Mouse (Mus musculus) MEL (cell line): ENCODE results near the gene Rnf157. TPM values are rescaled to one million over a fixed set of nuclear protein-coding genes. Genes with fewer than 3 reads are reported as not detected.
"Not testable (repeated sequence)": the region's sequence is repeated elsewhere in the genome, so short reads cannot be mapped to it uniquely, and the experiment has no call there.

ENCODE experiments used
- DNase-seq: peaks from one replicate; pipeline ENCODE4 v3.0.0; 2011; ENCODE audit warnings: low read depth, low spot score
- H3K27ac ChIP-seq: 2 replicates; pipeline ENCODE4 v1.5.1; 2012; ENCODE audit warnings: low read depth, mild to moderate bottlenecking, control low read depth, low read length, moderate library complexity; ENCODE audit not compliant: control insufficient read depth
- H3K27me3 ChIP-seq, 2 experiments: fragments of 150-350 bp in 1 of 2; sonication (generic) in 1 of 2; 2 replicates each; pipeline ENCODE4 v1.6.1; 2012; ENCODE audit warnings: low read length in 2 of 2, mild to moderate bottlenecking in 2 of 2, improper control_type of control experiment in 1 of 2, moderate library complexity in 1 of 2; ENCODE audit not compliant: insufficient read depth in 2 of 2, control insufficient read depth in 1 of 2
- H3K36me3 ChIP-seq, 2 experiments: 2 replicates each; pipeline ENCODE4 v1.6.1; 2012 to 2014; ENCODE audit warnings: low read length in 2 of 2, improper control_type of control experiment in 1 of 2, inconsistent platforms in 1 of 2, mild to moderate bottlenecking in 1 of 2; ENCODE audit not compliant: insufficient read depth in 2 of 2, control insufficient read depth in 1 of 2
- H3K4me1 ChIP-seq, 2 experiments: fragments of 150-350 bp in 1 of 2; sonication (generic) in 1 of 2; 2 replicates each; pipeline ENCODE4 v1.6.1; 2012; ENCODE audit warnings: low read length in 2 of 2, improper control_type of control experiment in 1 of 2, mild to moderate bottlenecking in 1 of 2; ENCODE audit not compliant: insufficient read depth in 2 of 2, control insufficient read depth in 1 of 2
- H3K4me3 ChIP-seq, 2 experiments: fragments of 150-350 bp in 1 of 2; sonication (generic) in 1 of 2; 2 replicates each; pipeline ENCODE4 v1.5.1; 2012; ENCODE audit warnings: low read depth in 2 of 2, low read length in 2 of 2, mild to moderate bottlenecking in 2 of 2, moderate library complexity in 2 of 2, control low read depth in 1 of 2, improper control_type of control experiment in 1 of 2; ENCODE audit not compliant: control insufficient read depth in 1 of 2, insufficient read depth in 1 of 2
- H3K79me2 ChIP-seq: 2 replicates; pipeline ENCODE4 v1.6.1; 2012; ENCODE audit warnings: mild to moderate bottlenecking, low read length, moderate library complexity; ENCODE audit not compliant: control insufficient read depth, poor library complexity, insufficient read depth
- H3K9ac ChIP-seq: 2 replicates; pipeline ENCODE4 v1.6.1; 2012; ENCODE audit warnings: low read depth, mild to moderate bottlenecking, control low read depth, low read length, moderate library complexity; ENCODE audit not compliant: control insufficient read depth, poor library complexity, severe bottlenecking
- H3K9me3 ChIP-seq: fragments of 150-350 bp; sonication (generic); replicated peaks from 2 replicates; pipeline ENCODE4 v1.6.1; 2012; ENCODE audit warnings: mild to moderate bottlenecking, low read length, improper control_type of control experiment, moderate library complexity; ENCODE audit not compliant: insufficient read depth
- CHD2 ChIP-seq: IDR thresholded peaks from 2 replicates; pipeline ENCODE4 v1.6.1; 2011; ENCODE audit warnings: low read length, improper control_type of control experiment
- CTCF ChIP-seq, 3 experiments: IDR thresholded peaks in 2 of 3; conservative IDR thresholded peaks in 1 of 3; 2 replicates each; pipeline ENCODE4 v1.5.1; 2011 to 2012; ENCODE audit warnings: low read length in 3 of 3, low read depth in 2 of 3, mild to moderate bottlenecking in 2 of 3, improper control_type of control experiment in 1 of 3, inconsistent platforms in 1 of 3, mixed read lengths in 1 of 3, moderate library complexity in 1 of 3; ENCODE audit not compliant: control insufficient read depth in 1 of 3, insufficient read depth in 1 of 3, poor library complexity in 1 of 3, severe bottlenecking in 1 of 3
- E2F4 ChIP-seq: IDR thresholded peaks from 2 replicates; pipeline ENCODE4 v1.6.1; 2011; ENCODE audit warnings: low read depth, low read length, improper control_type of control experiment, borderline replicate concordance
- ETS1 ChIP-seq: IDR thresholded peaks from 2 replicates; pipeline ENCODE4 v1.6.1; 2012; ENCODE audit warnings: low read depth, mild to moderate bottlenecking, inconsistent platforms, low read length, improper control_type of control experiment, moderate library complexity
- GABPA ChIP-seq: IDR thresholded peaks from 2 replicates; pipeline ENCODE4 v1.6.1; 2012; ENCODE audit warnings: low read depth, mild to moderate bottlenecking, inconsistent platforms, low read length, improper control_type of control experiment, moderate library complexity
- KAT2A ChIP-seq: conservative IDR thresholded peaks from 2 replicates; pipeline ENCODE4 v1.6.1; 2012; ENCODE audit warnings: low read depth, low read length, improper control_type of control experiment, inconsistent platforms
- MAFK ChIP-seq: IDR thresholded peaks from 2 replicates; pipeline ENCODE4 v1.6.1; 2011; ENCODE audit warnings: low read depth, mild to moderate bottlenecking, low read length, improper control_type of control experiment, borderline replicate concordance
- MAX ChIP-seq: IDR thresholded peaks from 2 replicates; pipeline ENCODE4 v1.6.1; 2011; ENCODE audit warnings: low read length, improper control_type of control experiment
- MAZ ChIP-seq: IDR thresholded peaks from 2 replicates; pipeline ENCODE4 v1.6.1; 2012; ENCODE audit warnings: low read depth, mild to moderate bottlenecking, inconsistent platforms, low read length, improper control_type of control experiment
- MEF2A ChIP-seq: IDR thresholded peaks from 2 replicates; pipeline ENCODE4 v1.6.1; 2014; ENCODE audit warnings: low read depth, mild to moderate bottlenecking, inconsistent platforms, low read length, improper control_type of control experiment; ENCODE audit not compliant: poor library complexity, insufficient replicate concordance, severe bottlenecking; ENCODE audit errors: extremely low read depth
- MXI1 ChIP-seq: IDR thresholded peaks from 2 replicates; pipeline ENCODE4 v1.6.1; 2011; ENCODE audit warnings: mild to moderate bottlenecking, low read depth, low read length, improper control_type of control experiment
- MYB ChIP-seq: IDR thresholded peaks from 2 replicates; pipeline ENCODE4 v1.6.1; 2011; ENCODE audit warnings: mild to moderate bottlenecking, low read depth, low read length, improper control_type of control experiment
- NRF1 ChIP-seq: IDR thresholded peaks from 2 replicates; pipeline ENCODE4 v1.6.1; 2014; ENCODE audit warnings: low read depth, mild to moderate bottlenecking, inconsistent platforms, low read length, improper control_type of control experiment, moderate library complexity; ENCODE audit not compliant: poor library complexity, insufficient read depth, severe bottlenecking
- POLR2AphosphoS5 ChIP-seq: IDR thresholded peaks from 2 replicates; pipeline ENCODE4 v1.6.1; 2012; ENCODE audit warnings: low read depth, borderline replicate concordance, mild to moderate bottlenecking, inconsistent platforms, low read length, moderate library complexity, mixed read lengths
- TAL1 ChIP-seq: IDR thresholded peaks from 2 replicates; pipeline ENCODE4 v1.6.1; 2012; ENCODE audit warnings: mild to moderate bottlenecking, inconsistent platforms, low read length, moderate library complexity, mixed read lengths
- TBP ChIP-seq: IDR thresholded peaks from 2 replicates; pipeline ENCODE4 v1.8.0; 2011; ENCODE audit warnings: low read depth, low read length, improper control_type of control experiment
- UBTF ChIP-seq: IDR thresholded peaks from 2 replicates; pipeline ENCODE4 v1.6.1; 2012; ENCODE audit warnings: low read depth, mild to moderate bottlenecking, inconsistent platforms, low read length, improper control_type of control experiment, moderate library complexity, borderline replicate concordance; ENCODE audit not compliant: insufficient read depth
- USF1 ChIP-seq: IDR thresholded peaks from 2 replicates; pipeline ENCODE4 v1.6.1; 2014; ENCODE audit warnings: low read depth, mild to moderate bottlenecking, inconsistent platforms, low read length, improper control_type of control experiment, moderate library complexity
- polyA plus RNA-seq, 2 experiments: library from polyadenylated mRNA; stranded (reverse) in 1 of 2; unstranded in 1 of 2; fragments of >175 nt in 1 of 2; fragments of >200 nt in 1 of 2; gene quantifications; 2 replicates each; pipeline versions ENCODE4 v1.2.1 to v1.2.4; 2012; ENCODE audit warnings: low replicate concordance in 2 of 2, low read depth in 1 of 2; ENCODE audit not compliant: insufficient read length in 2 of 2, insufficient read depth in 1 of 2, missing spikeins in 1 of 2
- total RNA-seq: library from RNA; depleted of rRNA; stranded (reverse); fragments of 300-350 nt; gene quantifications from 2 replicates; pipeline ENCODE4 v1.2.3, GENCODE M21; 2012

Gene Rnf157
- total and polyA plus RNA-seq, 3 experiments: 7.5 to 10.9 TPM; not detected in 1

DNA sequence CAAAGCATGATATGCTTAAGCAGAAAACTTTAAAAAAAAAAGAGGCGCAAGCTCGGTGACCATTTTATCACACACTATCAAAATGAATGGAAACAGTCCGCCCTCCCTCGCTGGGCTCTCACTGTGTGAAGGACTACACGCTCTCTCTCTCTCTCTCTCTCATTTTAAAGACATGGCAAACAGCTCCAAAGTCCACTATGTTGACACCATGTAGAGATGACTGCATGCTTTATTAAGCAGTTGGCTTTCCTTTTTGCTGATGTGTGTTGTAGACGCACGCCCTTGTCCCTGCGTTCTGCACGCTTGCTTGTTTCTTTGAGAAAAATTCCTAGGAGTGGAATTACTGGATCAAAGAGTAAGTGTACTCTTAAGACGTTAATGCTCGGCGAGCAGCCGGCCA is 47.4 kb downstream of the Rnf157 start:
- Histone ChIP-seq H3K4me3 (no peak overlapping the region), H3K27me3 (no peaks in the 10 kb centered on the region), H3K9ac (no peak overlapping the region), H3K27ac (no peak overlapping the region), H3K36me3 (peaks cover 0 to 14% of the 10 kb centered on the region in 2 experiments; a peak in 2 of 4 replicates), H3K9me3 (no peaks in the 10 kb centered on the region), H3K4me1 (peaks cover 16 to 21% of the 10 kb centered on the region in 2 experiments), H3K79me2 (no peaks in the 10 kb centered on the region)
- no peak for TF ChIP-seq KAT2A
- no peak for TF ChIP-seq ETS1
- DNase-seq: no peak

GRCm38 (mm10) chr11:116362015-116362414 is 50.8 kb downstream of the Rnf157 start:
- H3K9me3 ChIP-seq: no peaks in the 10 kb centered on the region
- no peak for DNase-seq
- peaks cover 0 to 2% of the 10 kb centered on the region in 2 experiments; a peak in 1 of 4 replicates for H3K4me1 ChIP-seq
- no peak overlapping the region for H3K4me3 ChIP-seq
- TF ChIP-seq ETS1 (no peak), MEF2A (no peak), NRF1 (no peak), MYB (no peak), MAX (no peak), E2F4 (no peak), MXI1 (no peak)
- TF ChIP-seq, all 39 proteins: peak for 0
- Histone ChIP-seq H3K36me3 (peaks cover 0 to 2% of the 10 kb centered on the region in 2 experiments; a peak in 1 of 4 replicates), H3K9ac (no peak overlapping the region), H3K27me3 (no peaks in the 10 kb centered on the region), H3K79me2 (no peaks in the 10 kb centered on the region), H3K27ac (no peak overlapping the region)

DNA sequence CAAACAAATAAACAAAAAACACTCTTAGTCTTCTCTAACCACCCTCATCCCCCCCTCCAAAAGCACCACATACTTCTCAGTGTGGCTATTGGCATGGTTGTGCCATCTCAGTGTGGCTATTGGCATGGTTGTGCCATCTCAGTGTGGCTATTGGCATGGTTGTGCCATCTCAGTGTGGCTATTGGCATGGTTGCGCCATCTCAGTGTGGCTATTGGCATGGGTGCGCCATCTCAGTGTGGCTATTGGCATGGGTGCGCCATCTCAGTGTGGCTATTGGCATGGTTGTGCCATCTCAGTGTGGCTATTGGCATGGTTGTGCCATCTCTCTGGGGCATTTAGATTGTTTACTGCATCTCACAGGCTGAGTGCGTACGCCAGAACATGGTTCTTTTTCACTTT is 51.9 kb downstream of the Rnf157 start:
- not testable (repeated sequence) for DNase-seq, H3K4me1 ChIP-seq

DNA sequence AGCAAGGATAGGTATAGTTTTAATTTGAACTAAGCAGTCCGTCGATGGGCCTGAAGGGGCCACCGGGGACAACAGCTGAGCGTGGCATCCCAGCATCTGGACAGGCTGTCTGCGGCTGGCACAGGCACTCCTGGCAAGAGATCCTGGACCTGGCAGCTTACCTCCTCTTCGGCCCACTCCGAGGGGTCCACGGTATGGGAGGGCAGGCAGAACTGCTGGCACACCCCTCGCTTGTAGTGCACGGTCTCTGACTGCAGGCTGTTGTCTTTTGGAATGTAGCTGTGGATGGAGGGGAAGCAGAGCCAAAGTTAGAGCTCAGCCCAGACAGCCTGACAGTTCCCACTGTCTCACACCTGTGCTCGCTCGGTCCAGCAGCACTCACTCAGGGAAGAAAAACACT is 53.2 kb downstream of the Rnf157 start:
- Histone ChIP-seq H3K27ac (no peak overlapping the region), H3K9me3 (no peaks in the 10 kb centered on the region), H3K79me2 (no peaks in the 10 kb centered on the region), H3K9ac (no peak overlapping the region), H3K36me3 (no peaks in the 10 kb centered on the region), H3K27me3 (no peaks in the 10 kb centered on the region), H3K4me1 (no peaks in the 10 kb centered on the region; a peak in 1 of 4 replicates), H3K4me3 (no peak overlapping the region)
- TF ChIP-seq MAFK: no peak
- no peak for TF ChIP-seq KAT2A
- no peak for TF ChIP-seq GABPA
- no peak for TF ChIP-seq TAL1
- TF ChIP-seq MAZ: no peak
- no peak for TF ChIP-seq TBP
- TF ChIP-seq UBTF: no peak
- no peak for TF ChIP-seq POLR2AphosphoS5
- no peak for TF ChIP-seq CHD2
- TF ChIP-seq CTCF (IDR thresholded peaks at IDR 0.05 in 2 of 3, conservative IDR thresholded peaks at IDR 0.05 in 1 of 3; ENCODE audit: control insufficient read depth in 1 of 3, insufficient read depth in 1 of 3, low read depth in 2 of 3, low read length in 3 of 3, poor library complexity in 1 of 3, severe bottlenecking in 1 of 3): no peak
- TF ChIP-seq USF1: no peak
- TF ChIP-seq, all 39 proteins: peak for 0
- no peak for DNase-seq

More for the DNA sequence above, 51.9 kb downstream of the Rnf157 start:
- H3K36me3 ChIP-seq, H3K27ac ChIP-seq, H3K79me2 ChIP-seq, H3K9ac ChIP-seq, H3K27me3 ChIP-seq, H3K9me3 ChIP-seq, H3K4me3 ChIP-seq: not testable (repeated sequence)
